Mouse (Mus musculus) bone marrow macrophage, adult 2 months (primary cell): Measurements from ENCODE around the gene Mcoln3. TPM values are rescaled to one million over a fixed set of nuclear protein-coding genes. Genes with fewer than 3 reads are reported as not detected.

Source experiments
- H3K27ac ChIP-seq: 2 replicates; pipeline ENCODE4 v1.5.1; 2012; ENCODE audit warnings: low read depth, low read length; ENCODE audit not compliant: insufficient read depth
- H3K4me1 ChIP-seq: 2 replicates; pipeline ENCODE4 v1.6.1; 2012; ENCODE audit warnings: low read length; ENCODE audit not compliant: control insufficient read depth, insufficient read depth
- H3K4me3 ChIP-seq: 2 replicates; pipeline ENCODE4 v1.5.1; 2012; ENCODE audit warnings: mild to moderate bottlenecking, low read length, moderate library complexity; ENCODE audit not compliant: insufficient read depth
- CTCF ChIP-seq: IDR thresholded peaks from 2 replicates; pipeline ENCODE4 v1.5.1; 2012; ENCODE audit warnings: low read depth, mild to moderate bottlenecking, low read length, moderate library complexity
- POLR2A ChIP-seq: IDR thresholded peaks from 2 replicates; pipeline ENCODE4 v1.6.1; 2012; ENCODE audit warnings: mild to moderate bottlenecking, low read depth, low read length, borderline replicate concordance
- polyA plus RNA-seq: library from polyadenylated mRNA; stranded (reverse); fragments of >200 nt; gene quantifications from 2 replicates; pipeline ENCODE4 v1.2.4, GENCODE M21; 2012; ENCODE audit not compliant: missing spikeins, insufficient read depth, insufficient read length

Gene Mcoln3
- polyA plus RNA-seq, 1 experiment, result 4.7 TPM

DNA sequence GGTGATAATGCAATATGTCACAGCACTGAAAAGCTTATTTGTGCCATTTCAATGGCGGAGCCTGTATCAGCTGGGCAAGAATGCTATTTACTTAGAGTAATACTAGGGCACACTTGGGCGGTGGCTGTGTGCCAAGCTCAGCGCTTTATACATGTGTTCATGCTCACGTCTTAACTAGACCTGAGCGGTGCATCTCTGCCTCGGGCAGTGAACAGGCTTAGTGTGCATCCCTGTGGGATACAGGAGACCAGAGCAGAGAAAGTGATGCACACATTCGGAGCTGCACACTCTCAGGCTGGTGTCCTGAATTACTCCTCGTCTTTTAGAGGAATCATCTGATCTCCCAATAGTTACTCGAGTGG lies 6.2 kb downstream of the Mcoln3 start:
- H3K27ac ChIP-seq, result no peak overlapping the region
- TF ChIP-seq CTCF (no peak), POLR2A (no peak)
- H3K4me3 ChIP-seq, result no peak overlapping the region
- H3K4me1 ChIP-seq, result peaks cover 3% of the 10 kb centered on the region

DNA sequence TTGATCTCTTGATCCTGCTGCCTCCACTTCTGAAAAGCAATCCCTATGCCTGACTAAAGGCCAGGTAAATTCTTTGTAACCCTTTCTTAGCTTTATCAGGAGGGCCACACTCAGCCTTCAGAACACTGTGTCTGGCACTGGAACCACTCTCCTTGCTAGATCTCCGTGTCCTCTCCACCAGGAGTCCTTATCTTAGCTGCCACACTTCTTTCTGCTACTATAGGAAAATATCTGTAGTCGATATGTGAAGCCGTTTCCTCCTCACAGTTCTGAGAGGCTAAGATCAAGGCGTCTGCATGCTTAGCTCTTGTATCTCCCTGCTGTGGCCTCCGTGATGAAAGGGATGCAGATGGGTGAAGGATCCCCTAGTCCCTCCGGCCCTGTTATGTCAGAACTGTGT lies 10.0 kb downstream of the Mcoln3 start:
- Histone ChIP-seq H3K4me3 (no peak overlapping the region), H3K4me1 (peaks cover 3% of the 10 kb centered on the region; the same call in 1 of the 2 replicates), H3K27ac (no peak overlapping the region)
- no peak for TF ChIP-seq CTCF
- no peak for TF ChIP-seq POLR2A

DNA sequence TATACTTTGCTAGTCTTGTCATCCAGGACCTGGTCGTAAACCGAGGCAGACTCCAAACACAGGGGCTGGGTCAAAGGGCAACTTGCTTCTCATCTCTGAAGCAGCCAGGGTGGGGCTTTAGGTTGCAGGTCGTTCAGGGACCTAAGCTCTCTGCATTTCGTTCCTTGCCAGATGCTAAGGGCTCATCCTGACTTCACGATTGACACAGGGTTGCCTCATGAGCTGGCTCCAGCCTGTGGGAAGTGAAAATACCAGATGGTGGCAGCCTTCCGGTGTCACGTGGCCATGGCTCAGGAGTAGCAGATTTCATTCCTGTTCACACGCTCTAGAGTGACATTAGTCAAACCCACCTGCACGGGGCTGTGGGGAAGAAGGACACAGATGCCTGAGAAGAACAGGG lies 17.6 kb downstream of the Mcoln3 start:
- TF ChIP-seq POLR2A (no peak), CTCF (no peak)
- peaks cover 19% of the 10 kb centered on the region for H3K4me1 ChIP-seq
- H3K27ac ChIP-seq, result peak overlapping the region; percentile 46
- H3K4me3 ChIP-seq, result no peak overlapping the region

DNA sequence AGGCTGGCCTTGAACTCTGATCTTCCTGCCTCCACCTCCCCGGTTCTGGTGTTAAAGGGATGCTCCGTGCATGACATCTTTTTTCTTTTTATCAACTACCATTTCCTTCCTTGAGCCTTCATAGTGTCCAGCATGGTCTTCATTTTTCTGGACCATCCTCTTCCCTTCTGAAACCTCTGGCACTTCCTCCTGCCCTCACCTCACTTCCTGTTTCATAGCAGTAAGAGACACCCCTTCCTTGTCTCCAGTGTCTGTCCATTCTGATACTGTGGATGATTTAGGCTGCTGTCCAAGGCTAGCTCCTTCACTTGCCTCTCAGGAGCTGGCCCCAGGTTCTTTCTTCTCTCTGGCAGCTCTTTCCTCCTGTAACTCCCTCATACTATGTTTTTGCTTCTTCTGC lies 18.2 kb downstream of the Mcoln3 start:
- Histone ChIP-seq H3K27ac (peak overlapping the region; percentile 46), H3K4me3 (no peak overlapping the region), H3K4me1 (peaks cover 16% of the 10 kb centered on the region)
- no peak for TF ChIP-seq CTCF
- TF ChIP-seq POLR2A, result no peak

DNA sequence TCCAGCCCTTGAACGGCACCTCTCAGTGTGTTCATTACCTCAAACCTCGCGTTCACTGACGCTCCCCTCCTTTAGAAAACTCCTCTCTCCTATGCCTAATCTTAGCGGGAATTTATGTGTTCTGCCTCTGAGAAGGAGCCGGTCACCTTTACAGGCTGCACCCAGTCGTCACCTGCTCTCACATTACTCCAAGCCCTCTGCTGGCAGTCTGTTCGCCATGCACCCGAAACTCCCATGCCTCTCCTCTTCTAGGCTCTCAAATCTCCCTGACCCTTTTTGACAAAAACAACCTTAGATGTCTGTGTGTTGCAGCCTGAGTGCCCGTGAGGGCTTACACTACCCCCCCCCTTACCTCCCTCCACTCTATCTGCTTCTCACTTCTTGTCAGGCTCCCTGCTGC lies 19.2 kb downstream of the Mcoln3 start:
- no peak overlapping the region for H3K27ac ChIP-seq
- TF ChIP-seq POLR2A (no peak), CTCF (no peak)
- no peak overlapping the region for H3K4me3 ChIP-seq
- peaks cover 16% of the 10 kb centered on the region for H3K4me1 ChIP-seq

DNA sequence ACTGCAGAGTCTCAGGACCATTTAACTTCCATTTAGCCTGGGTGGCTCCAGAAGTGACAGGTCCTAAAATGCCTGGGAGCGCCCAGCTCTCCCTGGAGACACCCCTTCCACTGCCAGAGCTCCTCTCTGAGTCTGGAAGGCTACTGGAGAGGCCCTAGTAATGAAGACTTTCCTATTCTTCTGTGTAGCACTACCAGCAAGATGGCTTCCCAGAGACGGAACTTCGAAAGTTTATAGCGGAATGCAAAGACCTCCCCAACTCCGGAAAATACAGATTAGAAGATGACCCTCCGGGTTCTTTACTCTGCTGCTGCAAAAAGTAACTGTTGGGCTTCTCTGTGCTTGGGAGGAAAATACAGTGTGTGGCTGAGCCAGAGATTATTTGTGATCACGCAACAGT lies 23.0 kb downstream of the Mcoln3 start:
- no peak overlapping the region for H3K27ac ChIP-seq
- no peak overlapping the region for H3K4me3 ChIP-seq
- TF ChIP-seq CTCF (no peak), POLR2A (no peak)
- H3K4me1 ChIP-seq, result peaks cover 4% of the 10 kb centered on the region

DNA sequence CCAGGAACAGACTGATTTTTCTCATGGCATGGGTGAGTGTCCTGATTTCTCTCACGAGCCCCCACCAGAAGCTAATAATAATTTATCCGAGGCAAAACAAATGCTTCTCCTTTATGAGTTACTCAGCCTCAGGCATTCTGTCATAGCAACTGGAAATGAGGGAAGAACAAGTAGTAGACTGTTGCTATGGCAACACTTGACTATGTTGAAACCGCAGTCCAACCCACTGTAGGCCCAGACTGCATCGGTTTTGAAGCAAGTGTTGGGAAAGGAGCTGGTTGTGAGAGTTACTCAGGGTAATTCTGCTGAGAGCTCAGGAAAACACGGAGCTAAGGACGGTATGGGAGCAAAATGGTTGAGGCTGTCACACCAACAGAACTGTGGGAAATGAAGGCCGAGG lies 25.3 kb downstream of the Mcoln3 start:
- H3K27ac ChIP-seq, result no peak overlapping the region
- H3K4me3 ChIP-seq, result no peak overlapping the region
- peaks cover 12% of the 10 kb centered on the region for H3K4me1 ChIP-seq
- TF ChIP-seq CTCF (no peak), POLR2A (no peak)

DNA sequence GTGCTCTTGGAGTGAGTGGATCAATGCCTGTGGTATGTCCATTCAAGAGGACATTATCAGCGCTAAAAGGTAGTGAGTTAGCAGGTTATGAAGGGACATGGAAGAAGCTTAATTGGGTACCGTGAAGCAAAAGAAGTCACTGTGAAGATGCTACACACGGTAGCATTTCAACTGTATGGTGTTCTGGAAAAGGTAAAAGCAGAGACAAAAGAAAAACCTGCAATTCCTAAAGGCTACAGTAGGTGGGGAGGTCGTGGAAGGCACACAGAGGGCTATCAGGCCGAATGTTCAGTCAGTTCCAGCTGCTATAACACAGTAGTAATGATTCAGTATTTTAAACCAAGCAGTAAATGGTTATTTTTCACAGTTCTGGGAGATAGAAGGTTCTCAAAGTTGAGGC lies 28.3 kb downstream of the Mcoln3 start:
- Histone ChIP-seq H3K27ac (no peak overlapping the region), H3K4me1 (peaks cover 21% of the 10 kb centered on the region), H3K4me3 (no peak overlapping the region)
- TF ChIP-seq CTCF, result no peak
- no peak for TF ChIP-seq POLR2A

DNA sequence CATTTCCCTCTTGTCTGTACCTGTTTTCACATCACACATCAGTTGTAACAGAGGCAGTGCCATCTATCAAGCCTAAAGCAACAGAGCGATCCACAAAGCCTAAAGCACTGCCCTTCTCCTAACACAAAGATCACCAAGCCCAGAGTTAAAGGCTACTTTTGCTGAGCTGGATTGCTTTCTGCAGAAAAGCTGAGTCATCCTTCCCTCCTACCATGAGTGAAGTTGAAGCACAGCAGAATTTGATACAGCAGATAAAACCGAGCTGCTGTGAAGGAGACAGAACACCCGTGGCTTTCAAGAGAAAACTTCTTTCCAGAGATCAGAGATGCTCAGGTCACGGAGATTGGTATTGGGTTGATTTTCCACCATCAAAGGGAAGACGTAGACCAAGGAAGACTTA lies 28.9 kb downstream of the Mcoln3 start:
- Histone ChIP-seq H3K27ac (no peak overlapping the region), H3K4me3 (no peak overlapping the region), H3K4me1 (peaks cover 21% of the 10 kb centered on the region)
- TF ChIP-seq POLR2A (no peak), CTCF (no peak)

DNA sequence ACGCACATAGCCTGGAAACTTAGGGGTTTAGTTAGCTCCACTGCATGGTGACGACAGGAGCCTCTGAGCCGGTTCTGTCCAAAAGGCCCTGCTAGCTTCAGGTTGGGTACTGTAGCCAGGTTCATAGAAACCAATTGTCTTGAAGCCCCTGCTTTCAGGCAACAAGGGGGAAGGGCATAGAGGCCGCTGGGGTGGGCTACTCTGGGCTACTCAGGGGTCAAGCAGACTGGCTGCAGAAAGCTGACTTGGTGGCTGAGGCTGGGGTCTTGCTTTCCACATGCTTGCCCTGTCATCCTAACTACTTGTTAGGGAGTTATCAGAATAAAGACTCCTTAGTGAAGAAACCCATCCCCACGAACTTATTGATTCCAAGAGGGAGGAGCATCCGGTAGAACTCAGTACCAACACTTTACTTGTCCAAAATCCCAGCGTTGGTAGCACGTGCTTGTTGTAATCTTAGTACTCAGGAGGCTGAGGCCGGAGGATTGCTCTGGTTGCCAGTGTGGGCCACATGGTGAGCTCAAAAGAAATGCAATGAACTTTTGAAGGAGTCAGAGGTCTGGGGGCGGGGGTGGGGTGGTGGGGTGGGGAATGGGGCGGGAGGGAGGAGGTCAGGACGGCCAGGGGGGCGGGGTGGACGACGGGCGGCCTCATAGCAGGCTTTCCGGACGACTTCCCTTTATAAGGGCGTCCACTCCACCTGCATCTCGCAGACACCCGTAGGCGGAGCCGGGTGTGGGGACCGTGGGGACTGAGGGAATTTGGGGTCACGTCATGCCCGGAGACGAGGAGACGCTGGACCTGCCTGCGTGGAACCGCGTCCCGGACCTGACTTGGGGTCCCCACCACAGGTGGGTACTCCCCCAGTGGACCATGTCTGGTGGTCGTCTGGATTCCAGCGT lies 32.2 kb downstream of the Mcoln3 start, which contains the start of gene Mcoln2:
TSS of gene Mcoln2 (plus strand) at position 678 of the 902 bp plus-strand sequence.
- H3K4me1 ChIP-seq, result peaks cover 45% of the 10 kb centered on the region
- H3K27ac ChIP-seq, result peak within 1 kb of the TSS; percentile 88
- H3K4me3 ChIP-seq, result peak within 1 kb of the TSS; percentile 94
- no peak for TF ChIP-seq CTCF
- no peak for TF ChIP-seq POLR2A

DNA sequence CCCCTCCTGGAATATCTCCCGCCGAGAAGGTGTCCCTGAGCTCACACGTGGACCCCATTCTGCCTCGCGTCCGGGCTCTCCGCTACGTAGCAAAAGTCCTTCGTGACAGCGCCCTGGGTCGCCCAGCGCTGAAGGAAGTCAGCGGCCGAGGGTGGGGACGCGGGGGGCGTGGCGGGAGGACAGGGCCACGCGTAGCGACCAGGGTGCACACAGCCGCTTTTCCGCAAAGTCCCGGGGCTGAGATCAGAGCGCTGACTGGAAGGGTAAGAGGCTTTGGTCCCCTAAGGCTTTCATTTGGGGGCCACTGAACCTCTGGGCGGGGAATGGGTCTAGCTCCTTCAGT lies 32.8 kb downstream of the Mcoln3 start:
- TF ChIP-seq CTCF (no peak), POLR2A (no peak)
- Histone ChIP-seq H3K4me1 (peaks cover 50% of the 10 kb centered on the region), H3K4me3 (peak overlapping the region; percentile 94), H3K27ac (peak overlapping the region; percentile 88)
